Mouse (Mus musculus) testis, adult 2 months (tissue): ENCODE results near the gene Mrpl4. TPM values are rescaled to one million over a fixed set of nuclear protein-coding genes. Genes with fewer than 3 reads are reported as not detected.

Experiments
- H3K27ac ChIP-seq: fragments of 200-500 bp; 2 replicates; pipeline ENCODE4 v1.5.1; 2012; ENCODE audit warnings: low read depth, low read length; ENCODE audit not compliant: control insufficient read depth, insufficient read depth
- H3K27me3 ChIP-seq: fragments of 200-500 bp; 2 replicates; pipeline ENCODE4 v1.6.1; 2012; ENCODE audit warnings: mild to moderate bottlenecking, low read length, moderate library complexity; ENCODE audit not compliant: control insufficient read depth, insufficient read depth
- H3K36me3 ChIP-seq: fragments of 200-500 bp; 2 replicates; pipeline ENCODE4 v1.6.1; 2012; ENCODE audit warnings: mild to moderate bottlenecking, low read length; ENCODE audit not compliant: control insufficient read depth, insufficient read depth
- H3K4me1 ChIP-seq: fragments of 200-500 bp; 2 replicates; pipeline ENCODE4 v1.6.1; 2012; ENCODE audit warnings: low read length; ENCODE audit not compliant: control insufficient read depth, insufficient read depth
- H3K4me3 ChIP-seq: fragments of 200-500 bp; 2 replicates; pipeline ENCODE4 v1.5.1; 2012; ENCODE audit warnings: low read depth, mild to moderate bottlenecking, low read length, moderate library complexity, mixed read lengths; ENCODE audit not compliant: control insufficient read depth
- CTCF ChIP-seq: fragments of 200-500 bp; IDR thresholded peaks from 2 replicates; pipeline ENCODE4 v1.5.1; 2012; ENCODE audit warnings: low read depth, mild to moderate bottlenecking, inconsistent platforms, low read length, moderate library complexity; ENCODE audit not compliant: control insufficient read depth, insufficient read depth, insufficient replicate concordance
- POLR2A ChIP-seq: fragments of 200-500 bp; IDR thresholded peaks from 2 replicates; pipeline ENCODE4 v1.6.1; 2012; ENCODE audit warnings: low read depth, mild to moderate bottlenecking, inconsistent platforms, low read length, moderate library complexity; ENCODE audit not compliant: control insufficient read depth
- polyA plus RNA-seq: library from polyadenylated mRNA; depleted of rRNA; stranded (reverse); fragments of >200 nt; gene quantifications from 2 replicates; pipeline ENCODE4 v1.2.3, GENCODE M21; 2012

Mrpl4 gene
- polyA plus RNA-seq, 1 experiment: 45.1 TPM

GRCm38 (mm10) chr9:21012368-21012767, 9.8 kb downstream of the Mrpl4 start:
- peaks cover 20% of the 10 kb centered on the region for H3K4me1 ChIP-seq
- TF ChIP-seq POLR2A: no peak
- TF ChIP-seq CTCF: no peak
- H3K27ac ChIP-seq: no peak overlapping the region
- H3K4me3 ChIP-seq: no peak overlapping the region
- H3K27me3 ChIP-seq: no peaks in the 10 kb centered on the region; the same call in 1 of the 2 replicates
- no peaks in the 10 kb centered on the region; the same call in 1 of the 2 replicates for H3K36me3 ChIP-seq

GRCm38 (mm10) chr9:21014691-21015570, 12.4 kb downstream of the Mrpl4 start:
- Histone ChIP-seq H3K4me3 (peak overlapping the region; percentile 76), H3K4me1 (peaks cover 22% of the 10 kb centered on the region), H3K27me3 (no peaks in the 10 kb centered on the region; the same call in 1 of the 2 replicates), H3K27ac (no peak overlapping the region), H3K36me3 (no peaks in the 10 kb centered on the region)
- TF ChIP-seq CTCF (no peak), POLR2A (no peak)

GRCm38 (mm10) chr9:21015571-21016130, 13.1 kb downstream of the Mrpl4 start, which contains the start of gene Icam1:
Gene Icam1 (plus strand): TSS chr9:21015985.
- TF ChIP-seq CTCF (no peak), POLR2A (0 out of 2 replicates have a peak, but pooled peaks have one; percentile 20)
- Histone ChIP-seq H3K27ac (no peak within 1 kb of the TSS), H3K27me3 (no peaks in the 10 kb centered on the region; the same call in 1 of the 2 replicates)

GRCm38 (mm10) chr9:21016331-21017176, 14.0 kb downstream of the Mrpl4 start:
- Histone ChIP-seq H3K36me3 (no peaks in the 10 kb centered on the region), H3K4me3 (peak overlapping the region; percentile 52), H3K27me3 (no peaks in the 10 kb centered on the region; the same call in 1 of the 2 replicates), H3K4me1 (peaks cover 22% of the 10 kb centered on the region), H3K27ac (no peak overlapping the region)
- TF ChIP-seq POLR2A (no peak), CTCF (no peak)

More at GRCm38 (mm10) chr9:21015571-21016130, 13.1 kb downstream of the Mrpl4 start, which contains the start of gene Icam1:
- no peaks in the 10 kb centered on the region for H3K36me3 ChIP-seq
- H3K4me3 ChIP-seq: peak within 1 kb of the TSS; percentile 76
- H3K4me1 ChIP-seq: peaks cover 22% of the 10 kb centered on the region

- Histone ChIP-seq H3K27ac (no peak overlapping the region), H3K4me1 (peaks cover 22% of the 10 kb centered on the region), H3K4me3 (no peak overlapping the region), H3K36me3 (no peaks in the 10 kb centered on the region), H3K27me3 (no peaks in the 10 kb centered on the region; the same call in 1 of the 2 replicates)
- no peak for TF ChIP-seq CTCF
Observed at GRCm38 (mm10) chr9:21017177-21017575, 14.6 kb downstream of the Mrpl4 start.

GRCm38 (mm10) chr9:21018600-21018999, 16.1 kb downstream of the Mrpl4 start:
- Histone ChIP-seq H3K4me3 (no peak overlapping the region), H3K4me1 (peaks cover 22% of the 10 kb centered on the region), H3K27ac (no peak overlapping the region), H3K27me3 (no peaks in the 10 kb centered on the region; the same call in 1 of the 2 replicates), H3K36me3 (no peaks in the 10 kb centered on the region)
- no peak for TF ChIP-seq POLR2A
- no peak for TF ChIP-seq CTCF

- Histone ChIP-seq H3K36me3 (no peaks in the 10 kb centered on the region), H3K4me3 (no peak overlapping the region), H3K27me3 (no peaks in the 10 kb centered on the region), H3K27ac (no peak overlapping the region), H3K4me1 (peaks cover 9% of the 10 kb centered on the region)
- TF ChIP-seq POLR2A: no peak
- TF ChIP-seq CTCF: no peak
Observed at GRCm38 (mm10) chr9:21021363-21021762, 18.8 kb downstream of the Mrpl4 start.
